Mouse (Mus musculus) olfactory bulb, adult 2 months (tissue): ENCODE results near the gene St6galnac3.

Source experiments
- CTCF ChIP-seq: fragments of 200-500 bp; IDR thresholded peaks from 2 replicates; pipeline ENCODE4 v1.5.1; 2012; ENCODE audit warnings: low read depth, mild to moderate bottlenecking, low read length, moderate library complexity; ENCODE audit not compliant: insufficient read depth
- POLR2A ChIP-seq: fragments of 200-500 bp; IDR thresholded peaks from 2 replicates; pipeline ENCODE4 v1.6.1; 2012; ENCODE audit warnings: mild to moderate bottlenecking, low read depth, low read length, moderate library complexity; ENCODE audit not compliant: insufficient read depth

GRCm38 (mm10) chr3:153399574-153399973 is 325.4 kb downstream of the St6galnac3 start:
- no peak for TF ChIP-seq CTCF
- no peak for TF ChIP-seq POLR2A
